Mouse (Mus musculus) MEL (cell line): ENCODE results near the gene Slc44a2.

Experiments used
- CTCF ChIP-seq, 3 experiments: IDR thresholded peaks in 2 of 3; conservative IDR thresholded peaks in 1 of 3; 2 replicates each; pipeline ENCODE4 v1.5.1; 2011 to 2012; ENCODE audit warnings: low read length in 3 of 3, low read depth in 2 of 3, mild to moderate bottlenecking in 2 of 3, improper control_type of control experiment in 1 of 3, inconsistent platforms in 1 of 3, mixed read lengths in 1 of 3, moderate library complexity in 1 of 3; ENCODE audit not compliant: control insufficient read depth in 1 of 3, insufficient read depth in 1 of 3, poor library complexity in 1 of 3, severe bottlenecking in 1 of 3
- EP300 ChIP-seq, 2 experiments: IDR thresholded peaks; 2 replicates each; pipeline ENCODE4 v1.6.1; 2011; ENCODE audit warnings: improper control_type of control experiment in 2 of 2, low read length in 2 of 2, low read depth in 1 of 2, mild to moderate bottlenecking in 1 of 2
- ETS1 ChIP-seq: IDR thresholded peaks from 2 replicates; pipeline ENCODE4 v1.6.1; 2012; ENCODE audit warnings: low read depth, mild to moderate bottlenecking, inconsistent platforms, low read length, improper control_type of control experiment, moderate library complexity
- JUND ChIP-seq: IDR thresholded peaks from 2 replicates; pipeline ENCODE4 v1.6.1; 2011; ENCODE audit warnings: low read depth, mild to moderate bottlenecking, improper control_type of control experiment, low read length
- MAFK ChIP-seq: IDR thresholded peaks from 2 replicates; pipeline ENCODE4 v1.6.1; 2011; ENCODE audit warnings: low read depth, mild to moderate bottlenecking, low read length, improper control_type of control experiment, borderline replicate concordance
- MAZ ChIP-seq: IDR thresholded peaks from 2 replicates; pipeline ENCODE4 v1.6.1; 2012; ENCODE audit warnings: low read depth, mild to moderate bottlenecking, inconsistent platforms, low read length, improper control_type of control experiment
- NELFE ChIP-seq: IDR thresholded peaks from 2 replicates; pipeline ENCODE4 v1.6.1; 2011; ENCODE audit warnings: low read depth, low read length, improper control_type of control experiment
- POLR2A ChIP-seq, 2 experiments: IDR thresholded peaks; 2 replicates each; pipeline ENCODE4 v1.6.1; 2011 to 2012; ENCODE audit warnings: low read length in 2 of 2, mild to moderate bottlenecking in 2 of 2, control low read depth in 1 of 2, improper control_type of control experiment in 1 of 2, low read depth in 1 of 2, moderate library complexity in 1 of 2; ENCODE audit not compliant: control insufficient read depth in 1 of 2, insufficient read depth in 1 of 2, poor library complexity in 1 of 2
- TCF12 ChIP-seq: IDR thresholded peaks from 2 replicates; pipeline ENCODE4 v1.6.1; 2014; ENCODE audit warnings: low read depth, mild to moderate bottlenecking, inconsistent platforms, low read length, improper control_type of control experiment, moderate library complexity
- USF2 ChIP-seq, 2 experiments: IDR thresholded peaks; 2 replicates each; pipeline ENCODE4 v1.6.1; 2011 to 2012; ENCODE audit warnings: improper control_type of control experiment in 2 of 2, low read length in 2 of 2, borderline replicate concordance in 1 of 2, inconsistent platforms in 1 of 2, low read depth in 1 of 2, mild to moderate bottlenecking in 1 of 2; ENCODE audit not compliant: insufficient read depth in 1 of 2
- ZNF384 ChIP-seq: IDR thresholded peaks from 2 replicates; pipeline ENCODE4 v1.6.1; 2012; ENCODE audit warnings: low read depth, mild to moderate bottlenecking, inconsistent platforms, low read length, improper control_type of control experiment

DNA sequence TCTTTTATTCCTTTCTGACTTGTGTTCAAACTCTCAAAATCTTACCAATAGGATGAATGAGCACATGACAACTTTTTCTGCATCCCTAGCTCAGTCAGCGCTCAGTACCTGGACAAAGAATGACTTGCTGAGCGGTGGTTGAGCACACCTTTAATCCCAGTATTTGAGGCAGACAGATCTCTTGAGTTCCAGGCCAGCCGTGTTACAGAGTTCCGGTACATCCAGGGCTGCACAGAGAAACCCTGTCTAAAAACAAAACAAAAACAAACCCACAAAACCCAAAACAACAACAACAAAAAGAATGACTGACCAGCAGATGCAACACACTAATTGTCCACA lies 249 bp upstream of the Slc44a2 start:
- no peak; the same call in 1 of the 2 replicates for TF ChIP-seq ETS1
- TF ChIP-seq CTCF (IDR thresholded peaks at IDR 0.05 in 2 of 3, conservative IDR thresholded peaks at IDR 0.05 in 1 of 3; ENCODE audit: control insufficient read depth in 1 of 3, insufficient read depth in 1 of 3, low read depth in 2 of 3, low read length in 3 of 3, poor library complexity in 1 of 3, severe bottlenecking in 1 of 3): no peak
- no peak for TF ChIP-seq POLR2A (IDR thresholded peaks at IDR 0.05; ENCODE audit: control insufficient read depth in 1 of 2, insufficient read depth in 1 of 2, low read depth in 1 of 2, low read length in 2 of 2, poor library complexity in 1 of 2)
- TF ChIP-seq NELFE: no peak
- no peak for TF ChIP-seq MAFK
- TF ChIP-seq ZNF384: no peak
- no peak; the same call in 1 of the 2 replicates for TF ChIP-seq MAZ
- no peak for TF ChIP-seq JUND
- TF ChIP-seq EP300 (IDR thresholded peaks at IDR 0.05; ENCODE audit: low read depth in 1 of 2, low read length in 2 of 2): 0 out of 4 replicates have a peak, but pooled peaks of 1 of the 2 experiments have one; percentile 24
- no peak for TF ChIP-seq USF2 (IDR thresholded peaks at IDR 0.05; ENCODE audit: borderline replicate concordance in 1 of 2, insufficient read depth in 1 of 2, low read depth in 1 of 2, low read length in 2 of 2)
- TF ChIP-seq TCF12: no peak
